Mouse (Mus musculus) left cerebral cortex, adult 2 months (tissue): ENCODE measurements around the gene Shisa7. TPM values are rescaled to one million over a fixed set of nuclear protein-coding genes. Genes with fewer than 3 reads are reported as not detected.
"Not testable (repeated sequence)": the region's sequence is repeated elsewhere in the genome, so short reads cannot be mapped to it uniquely, and the experiment has no call there.

Experiments used
- DNase-seq, 2 experiments: peaks; one replicate each; pipeline ENCODE4 v3.0.0; 2021 to 2022; ENCODE audit warnings: low spot score in 2 of 2, mixed read lengths in 1 of 2; ENCODE audit errors: extremely low spot score in 1 of 2
- H3K27ac ChIP-seq: fragments of 200-600 bp; 2 replicates; pipeline ENCODE4 v1.8.1; 2022
- H3K4me3 ChIP-seq: fragments of 200-600 bp; 2 replicates; pipeline ENCODE4 v1.8.1; 2022
- CTCF ChIP-seq: fragments of 200-600 bp; IDR thresholded peaks from 2 replicates; pipeline ENCODE4 v1.8.1; 2022; ENCODE audit warnings: antibody characterized with exemption, mild to moderate bottlenecking, moderate library complexity
- intact Hi-C: fragments of 180-260 bp; cut with DNase I; formaldehyde crosslinking; loops from one replicate; pipeline ENCODE4 v1.15.1; 2025
- total RNA-seq, 2 experiments: library from RNA; stranded (reverse); gene quantifications; 2 replicates each; pipeline ENCODE4 v1.2.3; 2021

The Shisa7 gene
- total RNA-seq, 2 experiments from 2014 or later = 134 to 138 TPM

GRCm38 (mm10) chr7:4813105-4813791 lies 31.2 kb downstream of the Shisa7 start:
- peak overlapping the region; percentile 96 for H3K4me3 ChIP-seq
- DNase-seq = no peak
- intact Hi-C loops = loop anchor here (5.0 kb wide), 1 partner anchor 104 kb away; the partner anchor contains the start of gene Zfp628
- peak overlapping the region; percentile 86 for H3K27ac ChIP-seq
- no peak for TF ChIP-seq CTCF

DNA sequence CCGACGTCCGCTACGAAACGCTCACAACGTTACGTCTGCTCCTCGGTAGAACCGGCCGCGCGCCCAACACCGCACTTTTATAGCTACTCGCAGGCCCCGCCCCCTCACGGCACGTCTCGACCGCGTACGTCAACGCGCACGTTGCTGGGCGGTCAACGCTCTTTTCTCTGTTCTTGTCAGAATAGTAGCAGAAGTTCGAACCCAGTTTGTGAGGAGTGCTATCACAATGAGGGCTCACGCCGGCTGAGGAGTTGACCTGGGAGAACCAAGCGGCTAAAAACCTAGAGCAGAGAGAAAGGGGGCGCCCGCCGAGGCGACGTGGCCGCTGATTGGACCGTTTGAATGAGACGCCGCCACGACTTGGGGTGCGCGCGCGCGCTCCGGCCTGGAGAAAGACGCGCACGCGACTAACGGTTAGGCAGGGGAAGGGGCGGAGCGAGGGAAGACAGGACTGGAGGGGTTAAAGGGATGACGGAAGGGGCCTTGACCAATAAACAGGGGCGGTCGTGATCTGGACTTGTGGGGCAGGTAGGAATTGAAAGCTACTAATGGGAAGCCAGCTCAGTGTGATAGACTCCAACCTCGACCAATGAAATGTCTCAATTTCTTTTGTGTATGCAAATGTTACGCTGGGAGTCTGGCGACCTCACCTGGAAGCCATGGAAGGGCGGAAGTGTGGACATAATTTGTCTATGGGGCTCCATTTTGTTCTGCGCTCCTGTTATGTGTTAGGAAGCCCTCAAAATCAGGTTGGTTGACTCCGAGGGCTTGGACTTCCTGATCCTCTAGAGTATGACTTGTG lies 32.0 kb downstream of the Shisa7 start, which contains the start of gene Ube2s:
Gene Ube2s (minus strand): TSS at position 288 of the 802 bp plus-strand sequence.
- peak; percentile 7 for TF ChIP-seq CTCF
- peak; percentile 94 to 98 for DNase-seq
- peak within 1 kb of the TSS; percentile 96 for H3K4me3 ChIP-seq
- peak within 1 kb of the TSS; percentile 98 for H3K27ac ChIP-seq
- intact Hi-C loops = loop anchor here (5.0 kb wide), 1 partner anchor 105 kb away; the partner anchor contains the start of gene Zfp628

DNA sequence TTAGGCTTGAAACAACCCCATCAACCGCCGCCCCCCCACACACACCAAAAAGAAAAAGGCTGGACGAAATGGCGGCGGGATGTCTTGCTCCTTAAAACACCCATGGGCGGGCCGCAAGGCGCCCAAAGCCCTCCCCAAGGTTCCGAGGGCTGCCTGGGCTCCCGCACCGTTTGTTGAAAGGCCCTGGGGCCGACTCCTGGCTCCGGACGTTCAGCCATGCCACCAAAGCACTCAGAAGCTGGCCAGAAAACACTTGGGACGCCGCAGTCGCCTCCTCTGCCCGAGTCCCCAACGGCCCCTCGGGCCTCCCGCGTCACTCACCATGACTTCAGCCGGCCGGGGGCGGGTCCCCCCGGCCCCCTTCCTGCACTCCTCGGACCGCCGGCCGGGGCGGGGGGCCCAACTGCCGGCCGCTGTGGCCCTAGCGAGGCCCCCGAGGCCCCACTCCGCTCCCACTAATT lies 32.6 kb downstream of the Shisa7 start:
- peak overlapping the region; percentile 96 for H3K4me3 ChIP-seq
- peak overlapping the region; percentile 98 for H3K27ac ChIP-seq
- intact Hi-C loops = loop anchor here (5.0 kb wide), 1 partner anchor 105 kb away; the partner anchor contains the start of gene Zfp628
- TF ChIP-seq CTCF = no peak
- DNase-seq = peak in 1 of 2 experiments; percentile 47

DNA sequence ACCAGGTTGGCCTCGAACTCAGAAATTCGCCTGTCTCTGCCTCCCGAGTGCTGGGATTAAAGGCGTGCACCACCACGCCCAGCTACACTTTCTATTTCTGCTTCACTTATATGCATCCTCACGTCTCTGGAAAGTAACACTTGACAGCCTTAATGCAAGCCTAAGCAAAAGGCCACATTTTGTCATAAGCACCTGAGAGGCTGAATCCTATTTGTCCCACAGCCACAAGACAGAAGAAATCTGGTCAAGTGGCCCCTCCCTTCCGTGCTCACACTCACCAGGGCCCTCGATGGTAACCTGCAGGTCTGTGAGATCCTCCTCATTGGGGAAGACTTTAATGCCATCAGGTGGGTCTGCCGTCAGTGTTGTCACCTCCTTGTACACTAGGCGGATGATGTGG lies 33.4 kb downstream of the Shisa7 start:
- DNase-seq, H3K27ac ChIP-seq: not testable (repeated sequence)
- H3K4me3 ChIP-seq = peak overlapping the region; percentile 96
- intact Hi-C loops = loop anchor here (5.0 kb wide), 1 partner anchor 106 kb away; the partner anchor contains the start of gene Zfp628

DNA sequence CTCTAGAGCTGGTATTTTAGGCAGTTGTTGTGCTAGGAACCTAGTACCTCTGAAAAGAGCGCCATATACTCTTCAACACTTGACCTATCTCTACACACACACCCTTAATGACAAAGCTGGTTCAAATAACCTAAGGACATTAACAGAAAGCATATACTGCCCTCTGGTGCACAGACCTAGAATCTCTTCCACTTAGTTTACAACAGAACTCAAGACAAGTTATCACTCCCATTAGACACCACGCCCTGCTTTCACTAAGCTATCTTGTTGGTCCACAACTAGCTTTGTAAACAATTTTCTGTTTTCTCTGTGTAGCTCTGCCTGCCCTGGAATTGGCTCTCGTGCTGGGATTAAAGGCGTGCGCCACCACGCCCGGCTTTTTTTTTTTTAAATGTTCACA lies 37.8 kb downstream of the Shisa7 start:
- Histone ChIP-seq H3K27ac (no peak overlapping the region), H3K4me3 (no peak overlapping the region)
- no peak for DNase-seq
- intact Hi-C loops = loop anchor here (5.0 kb wide), 1 partner anchor 249 kb away; no protein-coding TSS in a partner anchor
- TF ChIP-seq CTCF = peak; percentile 63

GRCm38 (mm10) chr7:4802247-4802646 lies 42.2 kb downstream of the Shisa7 start:
- Histone ChIP-seq H3K27ac (no peak overlapping the region), H3K4me3 (no peak overlapping the region)
- intact Hi-C loops = no loop called here
- no peak for DNase-seq
- no peak for TF ChIP-seq CTCF

GRCm38 (mm10) chr7:4795767-4796433 lies 48.6 kb downstream of the Shisa7 start:
- no peak for DNase-seq
- H3K4me3 ChIP-seq = no peak overlapping the region
- no peak overlapping the region for H3K27ac ChIP-seq
- peak; percentile 71 for TF ChIP-seq CTCF
- intact Hi-C loops = no loop called here

DNA sequence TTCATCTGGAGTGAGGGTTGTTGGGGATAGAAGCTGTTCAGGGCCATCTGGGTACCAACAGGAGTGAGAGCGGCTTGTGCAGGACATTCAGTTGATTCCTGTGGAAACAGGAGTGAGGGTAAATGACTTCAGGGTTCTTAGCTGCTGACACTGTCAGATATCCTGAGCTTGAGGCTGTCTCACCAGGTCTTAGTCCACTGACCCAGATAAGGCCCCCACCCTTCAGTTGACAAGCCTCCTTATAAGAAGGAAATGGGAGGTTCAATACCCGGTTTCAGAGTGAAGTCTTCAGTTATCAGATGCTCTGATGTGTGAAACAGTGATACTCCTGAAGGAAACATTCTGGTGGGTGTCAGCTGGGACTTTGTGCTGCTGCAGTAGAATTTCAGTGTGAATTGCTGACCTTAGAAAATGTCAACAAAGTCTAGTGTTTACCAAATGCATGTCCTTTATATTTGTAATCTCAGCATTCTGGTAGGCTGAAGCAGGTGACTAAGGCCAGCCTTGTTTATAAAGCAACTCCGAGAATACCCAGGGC lies 49.8 kb downstream of the Shisa7 start:
- intact Hi-C loops = loop anchor here (5.0 kb wide), 2 partner anchors 72 to 237 kb away; no protein-coding TSS in a partner anchor
- H3K27ac ChIP-seq = no peak overlapping the region
- no peak overlapping the region for H3K4me3 ChIP-seq
- DNase-seq = no peak
- TF ChIP-seq CTCF = no peak

- no peak for TF ChIP-seq CTCF
- no peak for DNase-seq
- intact Hi-C loops = loop anchor here (2.0 to 5.0 kb wide), 3 partner anchors 71 to 236 kb away; no protein-coding TSS in a partner anchor
These were observed 50.8 kb downstream of the Shisa7 start for GRCm38 (mm10) chr7:4793674-4794073.

GRCm38 (mm10) chr7:4793248-4793647 lies 51.2 kb downstream of the Shisa7 start:
- Histone ChIP-seq H3K4me3 (peak overlapping the region; percentile 72), H3K27ac (peak overlapping the region; percentile 91)
- intact Hi-C loops = loop anchor here (2.0 to 5.0 kb wide), 3 partner anchors 71 to 236 kb away; no protein-coding TSS in a partner anchor
- not testable (repeated sequence) for DNase-seq

More at GRCm38 (mm10) chr7:4793674-4794073, 50.8 kb downstream of the Shisa7 start:
- peak overlapping the region; percentile 91 for H3K27ac ChIP-seq
- peak overlapping the region; percentile 72 for H3K4me3 ChIP-seq
